Mouse (Mus musculus): ENCODE results near the gene Borcs6. TPM values are rescaled to one million over a fixed set of nuclear protein-coding genes. Genes with fewer than 3 reads are reported as not detected.

Gene Borcs6
- polyA plus RNA-seq (2014; fragmentation: Illumina TruSeq; extraction: RNeasy Lipid Tissue Mini Kit (QIAGEN cat#74804); ENCODE audit: low read depth, low replicate concordance), result 19.3 TPM

DNA sequence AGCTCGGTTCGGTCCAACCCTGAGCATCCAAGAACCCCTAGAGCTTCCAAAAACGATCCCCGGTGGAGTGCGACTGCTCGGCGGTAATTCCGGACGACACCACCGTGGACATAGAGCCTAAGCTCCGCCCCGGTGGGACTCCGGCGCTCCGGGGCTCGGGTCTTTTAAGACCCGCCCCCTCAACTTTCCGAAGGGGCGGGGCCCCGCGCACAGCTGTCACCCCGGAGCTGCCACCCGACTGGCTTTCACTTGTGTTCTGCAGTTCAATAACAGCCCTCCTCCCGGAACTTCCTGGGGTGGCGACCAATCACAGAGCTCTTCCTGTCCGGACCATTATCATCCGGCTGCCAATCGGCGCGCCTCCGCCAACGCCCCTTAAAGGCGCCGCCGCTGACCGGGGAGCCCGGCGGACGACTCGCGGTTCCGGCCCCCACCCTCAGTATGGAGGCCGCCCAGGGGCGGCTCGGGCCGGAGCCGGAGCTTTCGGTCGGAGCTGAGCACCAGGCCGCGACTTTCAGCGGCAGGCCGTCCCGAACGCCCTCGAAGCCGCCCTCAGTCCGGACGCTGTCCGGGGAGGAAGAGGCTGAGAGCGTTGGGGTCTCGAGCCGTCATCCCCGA, at the start of gene Borcs6:
Gene Borcs6 (plus strand): TSS at position 361 of the 618 bp plus-strand sequence.

DNA sequence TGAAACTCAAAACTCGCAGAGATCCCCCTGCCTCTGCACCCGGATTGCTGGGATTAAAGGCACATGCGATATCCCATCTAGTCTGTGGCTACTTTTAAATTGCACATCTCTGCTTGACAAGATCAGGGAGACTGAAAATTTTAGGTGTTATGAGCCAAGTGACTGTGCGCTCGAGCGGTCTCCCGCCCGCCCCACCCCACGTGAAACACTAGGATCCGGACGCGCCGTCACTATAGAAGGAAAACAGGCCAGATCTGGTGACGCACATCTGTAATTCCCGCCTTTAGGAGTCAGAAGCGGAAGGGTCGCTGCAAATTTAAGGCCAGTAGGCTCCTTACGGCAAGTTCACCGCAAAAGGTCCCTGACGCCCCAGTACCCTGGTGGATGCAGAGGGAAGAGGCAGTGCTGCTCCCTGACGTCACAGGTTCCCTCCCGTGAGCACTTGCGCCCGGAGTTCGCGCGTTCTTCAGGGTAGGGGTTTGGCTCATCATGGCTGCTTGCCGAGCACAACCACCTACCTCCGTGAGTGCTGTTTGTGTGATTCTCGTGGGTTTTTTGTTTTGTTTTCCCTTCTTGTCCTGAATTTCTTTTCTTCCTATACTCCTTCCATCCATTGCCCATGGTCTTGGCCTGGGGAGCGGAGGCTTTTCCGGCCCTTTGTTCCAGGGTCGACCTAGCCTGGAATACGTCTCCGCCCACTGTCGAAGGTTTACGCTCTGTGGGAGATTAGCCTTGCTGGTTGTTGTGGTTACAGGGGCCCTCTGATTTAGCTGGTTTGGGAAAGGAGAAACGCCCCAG, 43.7 kb upstream of the Borcs6 start, which contains the start of gene Ctc1:
Gene Ctc1 (plus strand): TSS at position 268 of the 798 bp plus-strand sequence.

DNA sequence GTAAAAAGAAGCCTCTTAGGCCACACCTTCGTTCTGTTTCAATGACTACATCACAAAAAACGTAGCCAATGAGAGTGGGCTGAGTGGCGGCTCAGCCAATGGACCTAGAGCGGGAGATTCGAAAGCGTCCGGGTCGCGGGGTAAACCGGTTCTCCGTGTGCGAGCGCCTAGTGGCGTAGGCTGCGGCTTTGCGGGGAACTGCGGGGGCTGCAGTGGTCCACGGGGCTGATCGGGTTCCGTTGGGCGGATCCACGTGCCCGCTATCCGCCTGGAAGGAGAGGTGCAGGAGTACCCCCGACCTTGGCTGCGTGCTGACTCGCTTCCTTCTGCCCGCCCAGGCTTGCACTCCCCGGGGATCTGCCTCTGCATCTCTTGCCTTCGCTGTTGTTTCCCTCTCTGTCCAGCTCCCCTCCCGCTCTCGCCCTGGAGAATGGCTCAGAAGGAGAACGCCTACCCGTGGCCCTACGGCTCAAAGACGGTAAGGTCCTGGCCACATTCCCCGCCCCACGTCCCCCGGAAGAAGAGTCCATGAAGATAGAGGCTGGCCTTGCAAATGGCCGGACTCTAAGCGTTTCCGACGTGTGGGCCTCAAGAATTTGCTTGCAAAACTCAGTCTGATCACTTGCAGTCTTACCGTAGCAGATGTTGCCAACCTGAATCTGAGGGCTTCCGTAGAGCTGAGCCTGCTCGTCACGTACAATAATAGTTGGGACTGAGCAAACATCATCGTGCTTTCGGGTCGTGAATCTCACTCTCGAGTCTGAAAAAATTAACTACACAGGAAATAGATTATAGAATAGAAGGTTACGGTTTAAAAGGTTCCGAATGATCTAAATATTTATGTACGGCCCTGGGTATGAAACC, 13.8 kb upstream of the Borcs6 start, which contains the start of gene Aurkb:
Gene Aurkb (plus strand): TSS at position 117 of the 864 bp plus-strand sequence.

DNA sequence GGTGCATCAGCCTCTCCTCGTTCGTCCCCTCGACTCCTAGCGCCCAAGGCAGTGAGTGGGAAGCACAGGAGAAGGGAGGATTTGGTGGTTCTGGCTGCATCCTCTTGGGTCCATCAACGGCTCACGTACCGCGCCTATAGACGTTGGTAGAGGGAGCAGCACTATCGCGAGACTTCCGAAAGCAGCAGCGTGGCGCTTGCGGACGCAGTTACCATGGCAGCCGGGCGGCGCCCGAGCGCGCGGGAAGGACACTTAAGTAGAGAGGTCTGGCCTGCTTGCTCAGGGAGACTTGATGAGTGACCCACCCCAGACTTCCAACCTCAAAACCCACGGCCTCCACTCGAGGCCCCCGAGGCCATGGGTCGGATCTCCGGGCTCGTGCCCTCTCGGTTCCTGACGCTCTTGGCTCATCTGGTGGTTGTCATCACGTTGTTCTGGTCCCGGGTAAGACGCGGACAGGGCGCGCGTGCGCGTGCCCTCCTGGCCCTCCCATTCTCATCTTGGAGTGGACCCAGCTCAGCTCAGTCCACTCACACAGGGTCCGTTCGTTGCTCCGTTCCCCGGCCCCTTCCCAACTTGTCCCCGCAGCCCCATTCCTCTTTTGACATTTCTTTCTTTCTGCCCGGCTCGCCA, 11.2 kb downstream of the Borcs6 start, which contains the start of gene Tmem107:
Gene Tmem107 (plus strand): TSS at position 217 of the 633 bp plus-strand sequence.

DNA sequence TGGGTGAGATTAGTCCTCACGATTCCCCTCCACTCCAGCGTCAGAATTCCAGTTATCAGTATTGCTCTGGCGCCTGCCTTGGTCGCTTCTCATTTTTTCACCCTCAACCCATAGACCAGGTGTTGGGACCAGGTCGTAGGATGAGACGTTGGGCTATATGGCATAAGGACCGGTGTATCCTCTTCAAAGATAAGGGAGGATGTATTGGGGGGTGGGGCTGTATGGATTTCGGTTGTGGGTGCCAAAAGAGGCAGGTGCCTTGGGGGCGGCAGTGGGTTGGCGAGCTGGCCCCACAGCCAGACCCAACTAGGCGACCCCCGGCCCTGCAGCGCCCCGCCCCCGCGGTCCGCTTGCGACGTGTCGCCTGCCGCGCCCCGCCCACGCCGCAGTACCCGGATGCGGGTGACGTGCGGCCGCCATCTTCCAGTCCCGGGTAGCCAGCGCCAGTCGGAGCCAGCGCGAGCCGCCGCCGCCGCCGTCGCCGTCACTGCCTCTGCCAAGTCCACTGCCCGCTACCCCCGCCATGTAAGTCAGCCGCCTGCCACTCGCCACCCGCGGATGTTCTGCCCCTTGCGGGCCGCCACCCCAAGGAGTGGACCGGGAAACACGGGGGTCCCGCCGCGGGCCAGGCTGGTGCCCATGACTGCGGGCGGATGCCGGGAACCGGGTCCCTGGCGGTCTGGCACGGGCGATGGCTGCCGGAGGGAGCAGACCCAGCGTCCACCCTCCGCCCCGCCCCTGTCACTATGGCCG, 28.8 kb downstream of the Borcs6 start, which contains the start of gene Vamp2:
Gene Vamp2 (plus strand): TSS at position 388 of the 753 bp plus-strand sequence.

DNA sequence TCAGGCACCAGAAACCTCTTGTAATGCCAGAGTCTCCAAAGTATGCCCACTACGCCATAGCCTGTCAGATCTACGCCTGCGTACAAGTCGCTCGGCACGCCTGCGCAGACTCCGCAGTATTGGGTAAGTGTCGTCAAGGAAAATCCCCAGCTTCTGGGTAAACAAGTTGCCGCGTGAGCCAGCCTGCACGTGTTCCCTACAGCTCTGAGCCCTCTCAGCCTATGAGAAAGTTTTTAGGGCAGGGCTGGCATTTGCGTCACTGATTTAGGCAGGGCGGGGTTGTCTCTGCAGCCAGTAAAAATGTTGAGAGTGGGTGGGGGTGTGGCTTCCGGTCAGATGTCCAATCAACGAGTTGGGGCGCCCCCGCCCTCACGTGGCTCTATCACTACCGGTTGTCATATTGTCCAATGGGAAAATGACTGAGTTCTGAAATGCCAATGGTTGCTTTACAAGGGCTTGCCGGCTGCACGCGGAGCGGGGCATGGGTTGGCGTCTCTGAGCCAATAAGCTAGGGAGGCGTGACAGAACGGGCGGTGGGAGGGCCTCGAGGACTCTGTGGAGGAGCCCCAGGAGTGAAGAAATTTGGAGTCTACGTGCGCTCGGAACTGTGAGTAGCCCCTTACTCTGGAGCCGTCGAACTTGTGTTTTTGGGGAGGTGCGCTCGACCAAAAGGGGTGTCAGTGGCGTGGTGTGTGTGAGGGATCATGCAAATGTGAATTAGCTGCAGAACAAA, 35.3 kb downstream of the Borcs6 start, which contains the start of gene Per1:
Gene Per1 (plus strand): TSS at position 521 of the 733 bp plus-strand sequence.

Other genes with a start within 250 kb of the Borcs6 start
- gene Ndel1, start 187.9 kb upstream of the Borcs6 start, polyA plus RNA-seq (2014; fragmentation: Illumina TruSeq; extraction: RNeasy Lipid Tissue Mini Kit (QIAGEN cat#74804); ENCODE audit: low read depth, low replicate concordance), result 59.2 TPM
- gene Rnf222, start 171.2 kb upstream of the Borcs6 start, polyA plus RNA-seq (2014; fragmentation: Illumina TruSeq; extraction: RNeasy Lipid Tissue Mini Kit (QIAGEN cat#74804); ENCODE audit: low read depth, low replicate concordance), result 0.14 TPM
- gene Rpl26, start 158.1 kb upstream of the Borcs6 start, polyA plus RNA-seq (2014; fragmentation: Illumina TruSeq; extraction: RNeasy Lipid Tissue Mini Kit (QIAGEN cat#74804); ENCODE audit: low read depth, low replicate concordance), result 2,612 TPM
- gene Odf4, start 132.6 kb upstream of the Borcs6 start, polyA plus RNA-seq (2014; fragmentation: Illumina TruSeq; extraction: RNeasy Lipid Tissue Mini Kit (QIAGEN cat#74804); ENCODE audit: low read depth, low replicate concordance), result 8.8 TPM
- 9.2 TPM for gene Arhgef15, start 102.2 kb upstream of the Borcs6 start, polyA plus RNA-seq (2014; fragmentation: Illumina TruSeq; extraction: RNeasy Lipid Tissue Mini Kit (QIAGEN cat#74804); ENCODE audit: low read depth, low replicate concordance)
- 38.0 TPM for gene Slc25a35, start 91.6 kb upstream of the Borcs6 start, polyA plus RNA-seq (2014; fragmentation: Illumina TruSeq; extraction: RNeasy Lipid Tissue Mini Kit (QIAGEN cat#74804); ENCODE audit: low read depth, low replicate concordance)
- gene Rangrf, start 84.5 kb upstream of the Borcs6 start, polyA plus RNA-seq (2014; fragmentation: Illumina TruSeq; extraction: RNeasy Lipid Tissue Mini Kit (QIAGEN cat#74804); ENCODE audit: low read depth, low replicate concordance), result 37.9 TPM
- 11.8 TPM for gene Pfas, start 51.3 kb upstream of the Borcs6 start, polyA plus RNA-seq (2014; fragmentation: Illumina TruSeq; extraction: RNeasy Lipid Tissue Mini Kit (QIAGEN cat#74804); ENCODE audit: low read depth, low replicate concordance)
- gene Ctc1, start 43.8 kb upstream of the Borcs6 start, polyA plus RNA-seq (2014; fragmentation: Illumina TruSeq; extraction: RNeasy Lipid Tissue Mini Kit (QIAGEN cat#74804); ENCODE audit: low read depth, low replicate concordance), result 32.2 TPM
- 3.3 TPM for gene Aurkb, start 14.1 kb upstream of the Borcs6 start, polyA plus RNA-seq (2014; fragmentation: Illumina TruSeq; extraction: RNeasy Lipid Tissue Mini Kit (QIAGEN cat#74804); ENCODE audit: low read depth, low replicate concordance)
- gene Tmem107, start 11.1 kb downstream of the Borcs6 start, polyA plus RNA-seq (2014; fragmentation: Illumina TruSeq; extraction: RNeasy Lipid Tissue Mini Kit (QIAGEN cat#74804); ENCODE audit: low read depth, low replicate concordance), result 20.0 TPM
- gene Vamp2, start 28.8 kb downstream of the Borcs6 start, polyA plus RNA-seq (2014; fragmentation: Illumina TruSeq; extraction: RNeasy Lipid Tissue Mini Kit (QIAGEN cat#74804); ENCODE audit: low read depth, low replicate concordance), result 167 TPM
- 31.8 TPM for gene Per1, start 35.5 kb downstream of the Borcs6 start, polyA plus RNA-seq (2014; fragmentation: Illumina TruSeq; extraction: RNeasy Lipid Tissue Mini Kit (QIAGEN cat#74804); ENCODE audit: low read depth, low replicate concordance)
- not detected for gene Hes7, start 60.7 kb downstream of the Borcs6 start, polyA plus RNA-seq (2014; fragmentation: Illumina TruSeq; extraction: RNeasy Lipid Tissue Mini Kit (QIAGEN cat#74804); ENCODE audit: low read depth, low replicate concordance)
- gene 9130213A22Rik, start 62.9 kb downstream of the Borcs6 start, polyA plus RNA-seq (2014; fragmentation: Illumina TruSeq; extraction: RNeasy Lipid Tissue Mini Kit (QIAGEN cat#74804); ENCODE audit: low read depth, low replicate concordance), result 0.57 TPM
- 1.3 TPM for gene Aloxe3, start 66.2 kb downstream of the Borcs6 start, polyA plus RNA-seq (2014; fragmentation: Illumina TruSeq; extraction: RNeasy Lipid Tissue Mini Kit (QIAGEN cat#74804); ENCODE audit: low read depth, low replicate concordance)
- not detected for gene Alox12b, start 97.3 kb downstream of the Borcs6 start, polyA plus RNA-seq (2014; fragmentation: Illumina TruSeq; extraction: RNeasy Lipid Tissue Mini Kit (QIAGEN cat#74804); ENCODE audit: low read depth, low replicate concordance)
- gene Alox8, start 138.1 kb downstream of the Borcs6 start, polyA plus RNA-seq (2014; fragmentation: Illumina TruSeq; extraction: RNeasy Lipid Tissue Mini Kit (QIAGEN cat#74804); ENCODE audit: low read depth, low replicate concordance), result not detected
- 0.05 TPM for gene Gucy2e, start 177.3 kb downstream of the Borcs6 start, polyA plus RNA-seq (2014; fragmentation: Illumina TruSeq; extraction: RNeasy Lipid Tissue Mini Kit (QIAGEN cat#74804); ENCODE audit: low read depth, low replicate concordance)

Measured in adipose tissue, adult 10 weeks (tissue).